Mouse (Mus musculus) cerebellum, postnatal 10 days (tissue): ENCODE data around the gene Nt5c3b.

Experiments used
- DNase-seq, 2 experiments: peaks; one replicate each; pipeline ENCODE4 v3.0.0; 2021; ENCODE audit warnings: mixed read lengths in 2 of 2

Gene Nt5c3b

DNA sequence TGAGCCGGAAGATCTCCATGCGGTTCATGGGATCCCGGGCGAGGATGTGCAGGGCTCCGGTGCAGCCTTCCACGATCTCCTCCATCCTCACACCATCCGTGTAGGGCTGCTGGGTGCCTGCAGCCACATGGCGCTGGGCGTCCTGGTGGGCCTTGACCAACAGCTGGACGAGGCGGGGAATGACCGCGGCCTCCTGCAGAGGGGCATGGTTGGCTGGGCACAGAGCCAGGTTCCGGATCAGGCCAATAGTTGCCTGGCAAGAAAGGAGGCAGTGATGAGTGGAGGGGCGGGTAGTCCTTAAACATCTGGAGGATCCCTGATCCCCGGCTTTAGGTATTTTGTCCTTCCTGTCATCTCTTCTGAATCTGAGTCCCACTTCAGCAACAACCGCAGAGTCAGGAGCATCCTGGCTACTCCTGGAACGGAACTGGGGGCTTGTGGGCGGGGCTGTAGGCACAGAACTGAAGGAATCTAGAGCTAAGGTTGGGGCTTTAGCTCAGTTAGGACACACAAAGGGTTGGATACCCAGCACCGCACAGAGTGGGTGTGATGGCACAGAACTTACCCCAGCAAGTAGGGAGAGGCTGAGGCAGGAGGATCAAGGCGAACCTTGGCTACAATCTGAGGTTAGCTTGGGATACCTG lies 64.7 kb downstream of the Nt5c3b start:
- DNase-seq, result no peak

GRCm38 (mm10) chr11:100376005-100376404 lies 65.6 kb downstream of the Nt5c3b start:
- no peak for DNase-seq

DNA sequence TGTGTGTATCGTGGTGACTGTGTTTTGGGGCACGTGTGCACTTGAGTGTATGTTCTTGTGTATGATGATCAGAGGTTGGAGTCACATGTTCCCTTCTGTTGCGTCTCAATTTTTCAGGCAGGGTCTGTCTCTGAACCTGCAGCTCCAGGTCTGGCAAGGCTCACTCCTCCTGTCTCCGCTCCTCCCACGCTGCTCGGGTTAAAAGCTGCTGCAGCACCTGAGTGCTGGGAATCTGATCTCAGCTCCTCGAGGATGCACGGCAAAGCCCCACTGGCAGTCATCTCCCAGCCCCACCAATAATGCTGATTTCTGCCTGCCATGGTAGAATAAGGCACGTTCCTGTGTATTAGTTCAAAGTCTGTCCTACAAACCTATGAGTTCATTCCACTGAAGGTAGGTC lies 66.5 kb downstream of the Nt5c3b start:
- DNase-seq, result no peak
